Mouse (Mus musculus) inflammation-experienced regulatory T-cells (primary cell): Measurements from ENCODE around the gene Ift57. TPM values are rescaled to one million over a fixed set of nuclear protein-coding genes. Genes with fewer than 3 reads are reported as not detected.

Source experiments
- polyA plus RNA-seq, 2 experiments: library from polyadenylated mRNA; unstranded; fragments of 100-300 nt; shearing (Covaris generic); gene quantifications; one replicate each; pipeline ENCODE4 v1.2.1; 2017

Ift57 gene
- 10 to 100 TPM in 1 of 2 experiments, 1 to 10 TPM in 1; 8.0 to 11.5 TPM for polyA plus RNA-seq

GRCm38 (mm10) chr16:49698620-49699525 lies at the start of gene Ift57:
Ift57 (plus strand) TSS chr16:49699233.

GRCm38 (mm10) chr16:49799597-49800561 lies 100.8 kb downstream of the Ift57 start, which contains the start of gene Cd47:
Cd47 (plus strand) TSS chr16:49800533.

Other genes starting within 250 kb of the Ift57 start
- 100 to 1,000 TPM; 401 to 608 TPM for gene Cd47, start 101.3 kb downstream of the Ift57 start, polyA plus RNA-seq